Mouse (Mus musculus) stomach, postnatal 0 days (tissue): ENCODE results near the gene Syk.

Source experiments
- CTCF ChIP-seq: IDR thresholded peaks from 2 replicates; pipeline ENCODE4 v1.5.1; 2016; ENCODE audit warnings: antibody characterized with exemption, low read depth, mild to moderate bottlenecking, moderate library complexity
- EP300 ChIP-seq: optimal IDR thresholded peaks from 2 replicates; pipeline ENCODE3; 2016; ENCODE audit warnings: antibody characterized with exemption

GRCm38 (mm10) chr13:52552822-52553477 is 30.0 kb upstream of the Syk start:
- TF ChIP-seq CTCF = no peak
- TF ChIP-seq EP300 = no peak
